Mouse (Mus musculus): ENCODE data around the gene C87499. TPM values are rescaled to one million over a fixed set of nuclear protein-coding genes. Genes with fewer than 3 reads are reported as not detected.

C87499 gene
- total and polyA plus RNA-seq, 3 experiments: not detected

- Histone ChIP-seq H3K79me2 (replicated peaks; ENCODE audit: control insufficient read depth, extremely low read depth, insufficient read depth, poor library complexity, severe bottlenecking) (no peaks in the 10 kb centered on the region), H3K4me3 (replicated peaks in 1 of 3; ENCODE audit: low read depth in 2 of 3, low read length in 2 of 3, poor library complexity in 1 of 3) (peak overlapping the region; percentile 54 to 85 (median 61)), H3K4me2 (ENCODE audit: insufficient read depth, low read depth, poor library complexity, severe bottlenecking) (peak overlapping the region; percentile 73), H3K27me3 (replicated peaks) (peaks cover 12% of the 10 kb centered on the region), H3K9me3 (replicated peaks; ENCODE audit: low read length) (peaks cover 4% of the 10 kb centered on the region), H3K9ac (ENCODE audit: insufficient read depth, low read depth) (peak overlapping the region; percentile 57), H3K27ac (ENCODE audit: insufficient read depth, low read depth) (no peak overlapping the region), H3K4me1 (ENCODE audit: control insufficient read depth in 1 of 2, insufficient read depth in 2 of 2) (no peaks in the 10 kb centered on the region), H3K36me3 (replicated peaks in 1 of 2; ENCODE audit: control insufficient read depth in 1 of 2, insufficient read depth in 1 of 2, low read length in 1 of 2) (no peaks in the 10 kb centered on the region)
- dilution Hi-C loops (cut with MboI; ENCODE audit: extremely low pct_ligation_motif_present, extremely low pct_unique_long_range_greater_than_20kb, low sequenced_read_pairs) (no loop called here), in situ Hi-C loops (cut with MboI; ENCODE audit: low pct_ligation_motif_present, low pct_unique_long_range_greater_than_20kb, low sequenced_read_pairs) (no loop called here)
- DNase-seq (ENCODE audit: extremely low read depth): no peak
- TF ChIP-seq USF1 (IDR thresholded peaks at IDR 0.05; ENCODE audit: low read depth, low read length): no peak
- TF ChIP-seq MXI1 (IDR thresholded peaks at IDR 0.05; ENCODE audit: low read depth, low read length): 0 out of 2 replicates have a peak, but pooled peaks have one; percentile 41
These were observed 6.5 kb upstream of the C87499 start for GRCm38 (mm10) chr4:88640704-88641076.

GRCm38 (mm10) chr4:88603276-88603675, 30.9 kb downstream of the C87499 start, which contains the start of gene Ifna12:
Gene Ifna12 (minus strand): TSS chr4:88603376.
- in situ Hi-C loops (cut with MboI; ENCODE audit: low pct_ligation_motif_present, low pct_unique_long_range_greater_than_20kb, low sequenced_read_pairs) (no loop called here), dilution Hi-C loops (cut with MboI; ENCODE audit: extremely low pct_ligation_motif_present, extremely low pct_unique_long_range_greater_than_20kb, low sequenced_read_pairs) (no loop called here)
- no peaks in the 10 kb centered on the region for H3K79me2 ChIP-seq (replicated peaks; ENCODE audit: control insufficient read depth, extremely low read depth, insufficient read depth, poor library complexity, severe bottlenecking)
- no peaks in the 10 kb centered on the region for H3K9me3 ChIP-seq (replicated peaks; ENCODE audit: low read length)
- peaks cover 4% of the 10 kb centered on the region for H3K27me3 ChIP-seq (replicated peaks)
- no peak for DNase-seq (ENCODE audit: extremely low read depth)
- H3K36me3 ChIP-seq (replicated peaks in 1 of 2; ENCODE audit: control insufficient read depth in 1 of 2, insufficient read depth in 1 of 2, low read length in 1 of 2): no peaks in the 10 kb centered on the region
- H3K4me3 ChIP-seq (replicated peaks in 1 of 3; ENCODE audit: low read depth in 2 of 3, low read length in 2 of 3, poor library complexity in 1 of 3): no peak within 1 kb of the TSS
- H3K4me2 ChIP-seq (ENCODE audit: insufficient read depth, low read depth, poor library complexity, severe bottlenecking): no peak within 1 kb of the TSS
- TF ChIP-seq EP300 (IDR thresholded peaks at IDR 0.05; ENCODE audit: low read length) (no peak), GABPA (IDR thresholded peaks at IDR 0.05; ENCODE audit: insufficient replicate concordance, low read depth, low read length) (no peak), KAT2A (IDR thresholded peaks at IDR 0.05; ENCODE audit: insufficient replicate concordance, low read length) (no peak), TBP (conservative IDR thresholded peaks at IDR 0.05; ENCODE audit: low read depth, low read length) (no peak), MAZ (IDR thresholded peaks at IDR 0.05; ENCODE audit: low read depth, low read length) (no peak)
- no peak within 1 kb of the TSS for H3K27ac ChIP-seq (ENCODE audit: insufficient read depth, low read depth)
- H3K4me1 ChIP-seq (ENCODE audit: control insufficient read depth in 1 of 2, insufficient read depth in 2 of 2): no peaks in the 10 kb centered on the region
- no peak within 1 kb of the TSS for H3K9ac ChIP-seq (ENCODE audit: insufficient read depth, low read depth)

GRCm38 (mm10) chr4:88592285-88592684, 41.9 kb downstream of the C87499 start, which contains the start of gene Ifna9:
Gene Ifna9 (minus strand): TSS chr4:88592385.
- Histone ChIP-seq H3K4me2 (ENCODE audit: insufficient read depth, low read depth, poor library complexity, severe bottlenecking) (no peak within 1 kb of the TSS), H3K9ac (ENCODE audit: insufficient read depth, low read depth) (no peak within 1 kb of the TSS), H3K4me3 (replicated peaks in 1 of 3; ENCODE audit: low read depth in 2 of 3, low read length in 2 of 3, poor library complexity in 1 of 3) (no peak within 1 kb of the TSS), H3K27me3 (replicated peaks) (peaks cover 6% of the 10 kb centered on the region), H3K79me2 (replicated peaks; ENCODE audit: control insufficient read depth, extremely low read depth, insufficient read depth, poor library complexity, severe bottlenecking) (no peaks in the 10 kb centered on the region), H3K27ac (ENCODE audit: insufficient read depth, low read depth) (no peak within 1 kb of the TSS), H3K9me3 (replicated peaks; ENCODE audit: low read length) (no peaks in the 10 kb centered on the region), H3K4me1 (ENCODE audit: control insufficient read depth in 1 of 2, insufficient read depth in 2 of 2) (no peaks in the 10 kb centered on the region), H3K36me3 (replicated peaks in 1 of 2; ENCODE audit: control insufficient read depth in 1 of 2, insufficient read depth in 1 of 2, low read length in 1 of 2) (no peaks in the 10 kb centered on the region)
- dilution Hi-C loops (cut with MboI; ENCODE audit: extremely low pct_ligation_motif_present, extremely low pct_unique_long_range_greater_than_20kb, low sequenced_read_pairs): no loop called here
- in situ Hi-C loops (cut with MboI; ENCODE audit: low pct_ligation_motif_present, low pct_unique_long_range_greater_than_20kb, low sequenced_read_pairs): no loop called here
- no peak for DNase-seq (ENCODE audit: extremely low read depth)
- no peak for TF ChIP-seq JUN (IDR thresholded peaks at IDR 0.05; ENCODE audit: insufficient read depth, low read depth, low read length)
- no peak for TF ChIP-seq ZKSCAN1 (IDR thresholded peaks at IDR 0.05; ENCODE audit: borderline replicate concordance, low read depth, low read length)
- no peak for TF ChIP-seq USF1 (IDR thresholded peaks at IDR 0.05; ENCODE audit: low read depth, low read length)
- no peak for TF ChIP-seq TBP (conservative IDR thresholded peaks at IDR 0.05; ENCODE audit: low read depth, low read length)
- TF ChIP-seq RAD21 (IDR thresholded peaks at IDR 0.05; ENCODE audit: low read depth, low read length): no peak
- no peak for TF ChIP-seq IRF4 (IDR thresholded peaks at IDR 0.05; ENCODE audit: low read depth, low read length)

Other genes with a start within 250 kb of the C87499 start
Only the 20 nearest of the 33 such genes appear.
- not detected in 2 replicates for gene Ifnb1, start 111.6 kb downstream of the C87499 start, total RNA-seq (2012; rRNA removed)
- gene Ifnb1, start 111.6 kb downstream of the C87499 start, total RNA-seq (2014; rRNA removed): not detected in 2 replicates
- not detected in 2 replicates for gene Ifnb1, start 111.6 kb downstream of the C87499 start, polyA plus RNA-seq (2012; ENCODE audit: insufficient read length, low read depth)
- gene Ifna15, start 76.2 kb downstream of the C87499 start, total RNA-seq (2012; rRNA removed): not detected in 2 replicates
- gene Ifna15, start 76.2 kb downstream of the C87499 start, total RNA-seq (2014; rRNA removed): not detected in 2 replicates
- gene Ifna15, start 76.2 kb downstream of the C87499 start, polyA plus RNA-seq (2012; ENCODE audit: insufficient read length, low read depth): not detected in 2 replicates
- gene Ifna14, start 62.6 kb downstream of the C87499 start, total RNA-seq (2012; rRNA removed): not detected in 2 replicates
- gene Ifna14, start 62.6 kb downstream of the C87499 start, total RNA-seq (2014; rRNA removed): not detected in 2 replicates
- not detected in 2 replicates for gene Ifna14, start 62.6 kb downstream of the C87499 start, polyA plus RNA-seq (2012; ENCODE audit: insufficient read length, low read depth)
- gene Ifna9, start 42.0 kb downstream of the C87499 start, total RNA-seq (2012; rRNA removed): not detected in 2 replicates
- not detected in 2 replicates for gene Ifna9, start 42.0 kb downstream of the C87499 start, total RNA-seq (2014; rRNA removed)
- gene Ifna9, start 42.0 kb downstream of the C87499 start, polyA plus RNA-seq (2012; ENCODE audit: insufficient read length, low read depth): not detected in 2 replicates
- not detected in 2 replicates for gene Ifna12, start 31.0 kb downstream of the C87499 start, total RNA-seq (2012; rRNA removed)
- not detected in 2 replicates for gene Ifna12, start 31.0 kb downstream of the C87499 start, total RNA-seq (2014; rRNA removed)
- not detected in 2 replicates for gene Ifna12, start 31.0 kb downstream of the C87499 start, polyA plus RNA-seq (2012; ENCODE audit: insufficient read length, low read depth)
- gene Ifna13, start 10.0 kb upstream of the C87499 start, total RNA-seq (2012; rRNA removed): not detected in 2 replicates
- not detected in 2 replicates for gene Ifna13, start 10.0 kb upstream of the C87499 start, total RNA-seq (2014; rRNA removed)
- not detected in 2 replicates for gene Ifna13, start 10.0 kb upstream of the C87499 start, polyA plus RNA-seq (2012; ENCODE audit: insufficient read length, low read depth)
- gene Ifna16, start 42.5 kb upstream of the C87499 start, total RNA-seq (2012; rRNA removed): not detected in 2 replicates
- gene Ifna16, start 42.5 kb upstream of the C87499 start, total RNA-seq (2014; rRNA removed): not detected in 2 replicates
- gene Ifna16, start 42.5 kb upstream of the C87499 start, polyA plus RNA-seq (2012; ENCODE audit: insufficient read length, low read depth): not detected in 2 replicates
- not detected in 2 replicates for gene Ifna2, start 49.5 kb upstream of the C87499 start, total RNA-seq (2012; rRNA removed)
- gene Ifna2, start 49.5 kb upstream of the C87499 start, total RNA-seq (2014; rRNA removed): not detected in 2 replicates
- not detected in 2 replicates for gene Ifna2, start 49.5 kb upstream of the C87499 start, polyA plus RNA-seq (2012; ENCODE audit: insufficient read length, low read depth)
- gene Ifnab, start 56.9 kb upstream of the C87499 start, total RNA-seq (2012; rRNA removed): not detected in 2 replicates
- not detected in 2 replicates for gene Ifnab, start 56.9 kb upstream of the C87499 start, total RNA-seq (2014; rRNA removed)
- not detected in 2 replicates for gene Ifnab, start 56.9 kb upstream of the C87499 start, polyA plus RNA-seq (2012; ENCODE audit: insufficient read length, low read depth)
- 10.2 and 11.9 TPM in 2 replicates for gene Gm26566, start 87.4 kb upstream of the C87499 start, total RNA-seq (2012; rRNA removed)
- gene Gm26566, start 87.4 kb upstream of the C87499 start, total RNA-seq (2014; rRNA removed): not detected in 2 replicates
- 0.49 TPM in 1 of 2 replicates, not detected in the other for gene Gm26566, start 87.4 kb upstream of the C87499 start, polyA plus RNA-seq (2012; ENCODE audit: insufficient read length, low read depth)
- 40.0 and 42.2 TPM in 2 replicates for gene Klhl9, start 88.1 kb upstream of the C87499 start, total RNA-seq (2012; rRNA removed)
- 51.6 and 55.2 TPM in 2 replicates for gene Klhl9, start 88.1 kb upstream of the C87499 start, total RNA-seq (2014; rRNA removed)
- gene Klhl9, start 88.1 kb upstream of the C87499 start, polyA plus RNA-seq (2012; ENCODE audit: insufficient read length, low read depth): 16.1 and 19.1 TPM in 2 replicates
- gene Gm13271, start 120.5 kb upstream of the C87499 start, total RNA-seq (2012; rRNA removed): not detected in 2 replicates
- gene Gm13271, start 120.5 kb upstream of the C87499 start, total RNA-seq (2014; rRNA removed): not detected in 2 replicates
- not detected in 2 replicates for gene Gm13271, start 120.5 kb upstream of the C87499 start, polyA plus RNA-seq (2012; ENCODE audit: insufficient read length, low read depth)
- not detected in 2 replicates for gene Gm13283, start 125.7 kb upstream of the C87499 start, total RNA-seq (2012; rRNA removed)
- not detected in 2 replicates for gene Gm13283, start 125.7 kb upstream of the C87499 start, total RNA-seq (2014; rRNA removed)
- gene Gm13283, start 125.7 kb upstream of the C87499 start, polyA plus RNA-seq (2012; ENCODE audit: insufficient read length, low read depth): not detected in 2 replicates
- gene Gm13290, start 139.4 kb upstream of the C87499 start, total RNA-seq (2012; rRNA removed): not detected in 2 replicates
- not detected in 2 replicates for gene Gm13290, start 139.4 kb upstream of the C87499 start, total RNA-seq (2014; rRNA removed)
- gene Gm13290, start 139.4 kb upstream of the C87499 start, polyA plus RNA-seq (2012; ENCODE audit: insufficient read length, low read depth): not detected in 2 replicates
- gene Gm13289, start 142.5 kb upstream of the C87499 start, total RNA-seq (2012; rRNA removed): not detected in 2 replicates
- not detected in 2 replicates for gene Gm13289, start 142.5 kb upstream of the C87499 start, total RNA-seq (2014; rRNA removed)
- not detected in 2 replicates for gene Gm13289, start 142.5 kb upstream of the C87499 start, polyA plus RNA-seq (2012; ENCODE audit: insufficient read length, low read depth)
- gene Gm13272, start 145.4 kb upstream of the C87499 start, total RNA-seq (2012; rRNA removed): not detected in 2 replicates
- not detected in 2 replicates for gene Gm13272, start 145.4 kb upstream of the C87499 start, total RNA-seq (2014; rRNA removed)
- not detected in 2 replicates for gene Gm13272, start 145.4 kb upstream of the C87499 start, polyA plus RNA-seq (2012; ENCODE audit: insufficient read length, low read depth)
- gene Ifnz, start 147.7 kb upstream of the C87499 start, total RNA-seq (2012; rRNA removed): not detected in 2 replicates
- not detected in 2 replicates for gene Ifnz, start 147.7 kb upstream of the C87499 start, total RNA-seq (2014; rRNA removed)
- not detected in 2 replicates for gene Ifnz, start 147.7 kb upstream of the C87499 start, polyA plus RNA-seq (2012; ENCODE audit: insufficient read length, low read depth)
- not detected in 2 replicates for gene Gm13276, start 151.3 kb upstream of the C87499 start, total RNA-seq (2012; rRNA removed)
- not detected in 2 replicates for gene Gm13276, start 151.3 kb upstream of the C87499 start, total RNA-seq (2014; rRNA removed)
- gene Gm13276, start 151.3 kb upstream of the C87499 start, polyA plus RNA-seq (2012; ENCODE audit: insufficient read length, low read depth): not detected in 2 replicates
- not detected in 2 replicates for gene Gm13277, start 154.2 kb upstream of the C87499 start, total RNA-seq (2012; rRNA removed)
- gene Gm13277, start 154.2 kb upstream of the C87499 start, total RNA-seq (2014; rRNA removed): not detected in 2 replicates
- not detected in 2 replicates for gene Gm13277, start 154.2 kb upstream of the C87499 start, polyA plus RNA-seq (2012; ENCODE audit: insufficient read length, low read depth)
- not detected in 2 replicates for gene Gm13278, start 157.1 kb upstream of the C87499 start, total RNA-seq (2012; rRNA removed)
- not detected in 2 replicates for gene Gm13278, start 157.1 kb upstream of the C87499 start, total RNA-seq (2014; rRNA removed)
- not detected in 2 replicates for gene Gm13278, start 157.1 kb upstream of the C87499 start, polyA plus RNA-seq (2012; ENCODE audit: insufficient read length, low read depth)

Data from CH12.LX (cell line).